Mouse (Mus musculus) hindbrain, postnatal 0 days (tissue): ENCODE results near the gene Mrps18b. TPM values are rescaled to one million over a fixed set of nuclear protein-coding genes. Genes with fewer than 3 reads are reported as not detected.
A peak's percentile ranks its signal among the peaks of the same experiment; 100 is the strongest.
"Not testable (repeated sequence)": the region's sequence is repeated elsewhere in the genome, so short reads cannot be mapped to it uniquely, and the experiment has no call there.

Source experiments
- ATAC-seq: fragments of 200-750 bp; cut with Nextera tagmentation; 2 replicates; pipeline ENCODE4 v1.8.0; 2017; ENCODE audit warnings: mild to moderate bottlenecking, moderate TSS enrichment, moderate library complexity
- DNase-seq: peaks from one replicate; pipeline ENCODE4 v3.0.0-alpha.2; 2015; ENCODE audit warnings: low spot score
- H3K27ac ChIP-seq: fragments of 300-500 bp; sonication (generic); 2 replicates; pipeline ENCODE4 v1.5.1; 2014; ENCODE audit warnings: mild to moderate bottlenecking
- H3K27me3 ChIP-seq: fragments of 300-500 bp; sonication (generic); 2 replicates; pipeline ENCODE4 v1.6.1; 2014; ENCODE audit warnings: low read length, mixed read lengths; ENCODE audit not compliant: insufficient read depth
- H3K36me3 ChIP-seq: fragments of 300-500 bp; sonication (generic); 2 replicates; pipeline ENCODE4 v1.6.1; 2014; ENCODE audit warnings: low read length, mixed read lengths; ENCODE audit not compliant: insufficient read depth
- H3K4me1 ChIP-seq: fragments of 300-500 bp; sonication (generic); 2 replicates; pipeline ENCODE4 v1.6.1; 2014; ENCODE audit warnings: antibody characterized with exemption, low read length, mixed read lengths; ENCODE audit not compliant: insufficient read depth
- H3K4me2 ChIP-seq: fragments of 300-500 bp; sonication (generic); 2 replicates; pipeline ENCODE4 v1.6.1; 2014; ENCODE audit warnings: low read depth, mild to moderate bottlenecking, low read length, moderate library complexity, mixed read lengths
- H3K4me3 ChIP-seq: fragments of 300-500 bp; sonication (generic); 2 replicates; pipeline ENCODE4 v1.5.1; 2014; ENCODE audit warnings: low read length
- H3K9ac ChIP-seq: fragments of 300-500 bp; sonication (generic); replicated peaks from 2 replicates; pipeline ENCODE4 v1.6.1; 2014; ENCODE audit warnings: mild to moderate bottlenecking, low read length, moderate library complexity, mixed read lengths
- H3K9me3 ChIP-seq: fragments of 300-500 bp; sonication (generic); 2 replicates; pipeline ENCODE4 v1.6.1; 2016; ENCODE audit warnings: low read length, mixed read lengths
- CTCF ChIP-seq: IDR thresholded peaks from 2 replicates; pipeline ENCODE4 v1.5.1; 2016; ENCODE audit warnings: antibody characterized with exemption, control low read depth, low read depth
- WGBS: fragments of 180-500 bp; shearing (Covaris S2); extraction: QIAGEN DNeasy Blood & Tissue Kit; methylation state at CpG from one replicate; pipeline ENCODE4 v1.1.7; 2014; 5-methylcytosine and 5-hydroxymethylcytosine counted together
- polyA plus RNA-seq: library from polyadenylated mRNA; unstranded; fragments of >200 nt; fragmentation: Nextera tagmentation; extraction: Ambion mirVana; gene quantifications from 2 replicates; pipeline ENCODE4 v1.2.1, GENCODE M21; 2015
- total RNA-seq: library from RNA; depleted of rRNA; stranded (reverse); fragments of >200 nt; gene quantifications from 2 replicates; pipeline ENCODE4 v1.2.3, GENCODE M21; 2014

Mrps18b gene
- total and polyA plus RNA-seq, 2 experiments from 2014 or later: 42.9 to 72.2 TPM

GRCm38 (mm10) chr17:35939108-35939507 lies 22.9 kb upstream of the Mrps18b start:
- no peak overlapping the region for H3K4me3 ChIP-seq
- H3K9me3 ChIP-seq: no peaks in the 10 kb centered on the region
- no peak for DNase-seq
- no peaks in the 10 kb centered on the region for H3K27me3 ChIP-seq
- no peaks in the 10 kb centered on the region for H3K4me1 ChIP-seq
- no peak for ATAC-seq
- WGBS: 56% methylated on average over 2 of the region's 2 CpGs
- no peak for TF ChIP-seq CTCF
- H3K4me2 ChIP-seq: no peak overlapping the region
- no peaks in the 10 kb centered on the region for H3K36me3 ChIP-seq
- no peak overlapping the region for H3K9ac ChIP-seq
- no peak overlapping the region for H3K27ac ChIP-seq

GRCm38 (mm10) chr17:35937700-35938348 lies 21.6 kb upstream of the Mrps18b start:
- peak; percentile 78 for ATAC-seq
- 51% methylated on average over 2 of the region's 2 CpGs for WGBS
- H3K9me3 ChIP-seq: no peaks in the 10 kb centered on the region
- no peak overlapping the region for H3K9ac ChIP-seq
- no peaks in the 10 kb centered on the region for H3K4me1 ChIP-seq
- peak; percentile 72 for DNase-seq
- H3K27me3 ChIP-seq: no peaks in the 10 kb centered on the region
- H3K4me3 ChIP-seq: no peak overlapping the region
- TF ChIP-seq CTCF: peak; percentile 87
- H3K36me3 ChIP-seq: no peaks in the 10 kb centered on the region
- H3K27ac ChIP-seq: no peak overlapping the region
- H3K4me2 ChIP-seq: no peak overlapping the region

GRCm38 (mm10) chr17:35935763-35936162 lies 19.6 kb upstream of the Mrps18b start:
- not testable (repeated sequence) for DNase-seq
- 89% methylated on average over 14 of the region's 14 CpGs for WGBS

GRCm38 (mm10) chr17:35932608-35933007 lies 16.4 kb upstream of the Mrps18b start:
- ATAC-seq (no peak), DNase-seq (no peak)
- 83% methylated on average over 4 of the region's 4 CpGs for WGBS
- H3K4me3 ChIP-seq: no peak overlapping the region
- no peaks in the 10 kb centered on the region for H3K9me3 ChIP-seq
- no peak overlapping the region for H3K27ac ChIP-seq
- H3K4me1 ChIP-seq: no peaks in the 10 kb centered on the region
- H3K4me2 ChIP-seq: no peak overlapping the region
- H3K27me3 ChIP-seq: no peaks in the 10 kb centered on the region
- H3K36me3 ChIP-seq: peaks cover 34% of the 10 kb centered on the region
- no peak overlapping the region for H3K9ac ChIP-seq
- no peak for TF ChIP-seq CTCF

More at GRCm38 (mm10) chr17:35935763-35936162, 19.6 kb upstream of the Mrps18b start:
- H3K36me3 ChIP-seq, H3K4me1 ChIP-seq, H3K27me3 ChIP-seq, H3K4me3 ChIP-seq, H3K27ac ChIP-seq, H3K9me3 ChIP-seq, ATAC-seq, H3K9ac ChIP-seq, H3K4me2 ChIP-seq: not testable (repeated sequence)

GRCm38 (mm10) chr17:35930627-35931026 lies 14.4 kb upstream of the Mrps18b start:
- no peak for TF ChIP-seq CTCF
- 98% methylated on average over 12 of the region's 12 CpGs for WGBS
- Histone ChIP-seq H3K4me3 (no peak overlapping the region), H3K4me1 (no peaks in the 10 kb centered on the region), H3K9me3 (no peaks in the 10 kb centered on the region), H3K27ac (no peak overlapping the region), H3K27me3 (no peaks in the 10 kb centered on the region), H3K4me2 (no peak overlapping the region), H3K9ac (no peak overlapping the region), H3K36me3 (peaks cover 48% of the 10 kb centered on the region)
- DNase-seq: no peak
- no peak for ATAC-seq

- WGBS: 93% methylated on average over 2 of the region's 2 CpGs
- DNase-seq (no peak), ATAC-seq (no peak)
- no peak overlapping the region for H3K9ac ChIP-seq
- H3K27ac ChIP-seq: no peak overlapping the region
- no peaks in the 10 kb centered on the region for H3K27me3 ChIP-seq
- H3K4me1 ChIP-seq: no peaks in the 10 kb centered on the region
- H3K4me2 ChIP-seq: no peak overlapping the region
- no peak for TF ChIP-seq CTCF
- no peak overlapping the region for H3K4me3 ChIP-seq
- H3K9me3 ChIP-seq: no peaks in the 10 kb centered on the region
- peaks cover 56% of the 10 kb centered on the region for H3K36me3 ChIP-seq
Observed at GRCm38 (mm10) chr17:35929534-35929933, 13.3 kb upstream of the Mrps18b start.

GRCm38 (mm10) chr17:35927471-35927870 lies 11.3 kb upstream of the Mrps18b start:
- no peak for ATAC-seq
- no peaks in the 10 kb centered on the region for H3K9me3 ChIP-seq
- H3K27ac ChIP-seq: no peak overlapping the region
- peaks cover 73% of the 10 kb centered on the region for H3K36me3 ChIP-seq
- H3K4me2 ChIP-seq: no peak overlapping the region
- no peak for TF ChIP-seq CTCF
- no peaks in the 10 kb centered on the region for H3K27me3 ChIP-seq
- H3K4me3 ChIP-seq: no peak overlapping the region
- DNase-seq: no peak
- H3K9ac ChIP-seq: no peak overlapping the region
- WGBS: 63% methylated on average over 1 of the region's 1 CpGs
- 0 out of 2 replicates have a peak, but pooled peaks cover under 1% of the 10 kb centered on the region for H3K4me1 ChIP-seq
